Mouse (Mus musculus): ENCODE results near the gene Foxk2. TPM values are rescaled to one million over a fixed set of nuclear protein-coding genes. Genes with fewer than 3 reads are reported as not detected.
A peak's percentile ranks its signal among the peaks of the same experiment; 100 is the strongest.
"Not testable (repeated sequence)": the region's sequence is repeated elsewhere in the genome, so short reads cannot be mapped to it uniquely, and the experiment has no call there.

Gene Foxk2
- total RNA-seq, 2 experiments from 2014 or later: 16.5 to 17.2 TPM

DNA sequence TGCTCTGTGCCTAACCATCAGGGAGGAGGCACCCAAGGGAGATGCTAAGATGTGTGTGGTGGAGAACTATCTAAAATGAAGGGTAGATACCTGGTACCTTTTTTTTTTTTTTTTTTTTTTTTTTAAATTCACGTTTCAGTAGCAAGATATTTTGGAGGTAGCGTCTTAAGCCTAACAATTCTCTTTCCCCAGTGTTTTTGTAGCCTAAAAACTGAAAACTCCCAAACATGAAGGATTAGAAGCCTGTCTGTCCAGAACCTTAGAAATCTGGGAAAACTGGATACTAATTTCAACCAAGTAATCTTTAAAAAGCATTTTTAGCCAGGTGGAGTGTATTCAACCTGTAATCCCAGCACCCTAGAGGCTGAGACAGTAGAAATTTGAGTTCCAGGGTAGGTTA lies 1.3 kb downstream of the Foxk2 start:
- intact Hi-C loops (cut with DNase I): no loop called here
- no peak for DNase-seq

DNA sequence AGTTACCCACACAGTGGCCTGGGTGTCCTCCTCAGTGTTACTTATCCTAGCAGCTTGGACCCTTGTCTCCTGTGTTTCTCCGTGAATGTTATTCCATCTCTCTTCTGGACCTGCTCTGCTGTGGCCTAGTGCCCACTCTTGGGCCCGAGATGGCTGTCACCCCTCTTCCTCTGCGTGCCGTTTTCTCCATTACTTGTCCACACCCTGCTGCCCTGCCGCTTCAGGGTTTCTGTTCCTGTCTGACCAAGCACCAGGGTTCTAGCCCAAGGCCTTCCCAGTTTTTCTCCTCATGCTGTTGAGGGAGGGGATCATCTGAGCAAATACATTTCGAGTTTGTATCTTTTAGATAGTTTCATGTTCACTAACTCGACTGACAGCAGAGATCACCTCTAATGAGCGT lies 17.7 kb downstream of the Foxk2 start:
- DNase-seq: no peak
- intact Hi-C loops (cut with DNase I): loop anchor here (5.0 kb wide), 1 partner anchor 445 kb away; no protein-coding TSS in a partner anchor

DNA sequence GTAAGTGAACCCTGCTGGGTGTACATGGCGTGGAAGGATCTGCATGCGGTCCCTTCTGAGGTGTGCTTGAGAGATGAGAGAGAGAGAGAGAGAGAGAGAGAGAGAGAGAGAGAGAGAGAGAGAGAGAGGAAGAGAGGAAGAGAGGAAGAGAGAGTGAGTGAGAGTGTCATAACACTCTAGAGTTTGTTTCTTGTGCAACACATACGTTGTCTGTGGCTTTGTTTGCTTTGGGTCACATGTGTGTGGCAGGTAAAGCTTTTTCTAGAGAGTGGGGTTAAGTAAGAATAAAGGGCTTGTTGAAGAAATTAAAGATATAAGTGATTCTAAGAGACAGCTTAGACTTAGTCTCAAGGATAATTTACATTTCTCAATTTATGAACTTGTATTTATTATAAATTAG lies 18.2 kb downstream of the Foxk2 start:
- intact Hi-C loops (cut with DNase I): loop anchor here (5.0 kb wide), 1 partner anchor 444 kb away; no protein-coding TSS in a partner anchor
- DNase-seq: no peak

DNA sequence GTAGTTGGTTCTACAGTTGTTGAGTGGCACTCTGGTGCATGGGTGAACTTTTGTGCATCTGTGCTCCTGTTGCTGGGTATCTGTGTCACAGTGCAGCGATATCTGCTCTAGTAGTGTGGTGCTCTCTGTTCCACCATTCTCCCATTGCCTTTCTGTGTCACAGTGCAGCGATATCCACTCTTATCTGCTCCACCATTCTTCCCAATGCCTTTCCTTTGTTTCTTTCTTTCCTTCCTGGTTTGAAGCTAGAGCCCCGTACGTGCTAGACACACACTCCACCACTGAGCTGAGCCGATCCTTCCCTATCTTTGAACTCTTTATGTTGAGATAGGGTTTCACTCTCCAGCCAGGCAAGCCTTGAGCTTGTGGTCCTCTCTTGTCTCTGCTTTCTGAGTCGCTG lies 23.1 kb downstream of the Foxk2 start:
- intact Hi-C loops (cut with DNase I): no loop called here
- no peak for DNase-seq

DNA sequence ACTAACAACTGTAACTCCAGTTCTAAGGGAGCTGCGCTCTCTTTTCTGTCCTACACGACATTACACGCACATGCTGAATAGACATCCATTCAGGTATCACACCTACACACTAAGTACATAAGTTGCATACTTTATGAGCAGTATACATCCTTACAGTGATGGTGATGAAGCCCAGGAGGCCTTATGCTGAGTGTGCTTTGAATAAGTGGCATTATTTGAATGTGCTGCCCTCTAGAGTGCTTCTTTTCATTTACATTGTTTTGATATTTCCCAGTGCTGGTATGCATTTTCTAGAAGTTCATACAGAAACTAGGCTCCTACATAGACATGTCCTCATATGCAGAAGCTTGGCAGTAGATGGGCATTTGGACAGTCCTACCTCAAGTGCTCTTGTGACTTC lies 30.1 kb downstream of the Foxk2 start:
- intact Hi-C loops (cut with DNase I): no loop called here
- no peak for DNase-seq

DNA sequence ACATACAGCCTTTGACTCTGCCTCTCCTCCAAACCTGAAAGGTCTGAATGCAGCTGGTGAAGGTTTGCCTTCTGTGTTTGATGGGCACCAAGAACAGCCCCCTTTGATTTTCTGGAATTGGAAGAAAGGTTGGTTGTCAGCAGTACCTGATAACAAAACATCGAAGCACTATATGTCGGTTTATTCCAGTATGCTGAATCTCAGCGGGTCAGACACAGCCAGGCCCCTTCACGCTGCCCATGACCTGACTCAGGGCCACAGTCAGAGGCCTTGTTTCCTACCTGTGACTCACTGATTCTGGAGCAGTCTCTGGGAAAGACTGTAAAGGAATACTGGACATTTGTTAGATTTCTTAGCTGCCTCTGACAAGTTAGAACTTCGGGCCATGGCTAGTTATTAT lies 35.0 kb downstream of the Foxk2 start:
- intact Hi-C loops (cut with DNase I): no loop called here

DNA sequence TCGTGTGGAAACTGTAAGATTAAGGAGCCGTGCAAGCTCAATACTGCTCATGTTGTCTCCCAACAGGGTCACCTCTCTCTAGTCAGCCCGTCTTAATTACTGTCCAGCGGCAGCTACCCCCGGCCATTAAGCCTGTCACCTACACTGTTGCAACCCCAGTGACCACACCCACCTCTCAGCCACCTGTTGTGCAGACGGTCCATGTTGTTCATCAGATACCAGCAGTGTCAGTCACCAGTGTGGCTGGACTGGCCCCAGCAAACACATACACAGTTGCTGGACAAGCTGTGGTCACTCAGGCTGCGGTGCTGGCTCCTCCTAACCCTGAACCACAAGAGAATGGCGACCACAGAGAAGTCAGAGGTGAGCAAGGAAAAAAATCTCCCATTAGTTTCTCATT lies 38.7 kb downstream of the Foxk2 start:
- intact Hi-C loops (cut with DNase I): no loop called here

More for the DNA sequence above, 35.0 kb downstream of the Foxk2 start:
- no peak for DNase-seq

DNA sequence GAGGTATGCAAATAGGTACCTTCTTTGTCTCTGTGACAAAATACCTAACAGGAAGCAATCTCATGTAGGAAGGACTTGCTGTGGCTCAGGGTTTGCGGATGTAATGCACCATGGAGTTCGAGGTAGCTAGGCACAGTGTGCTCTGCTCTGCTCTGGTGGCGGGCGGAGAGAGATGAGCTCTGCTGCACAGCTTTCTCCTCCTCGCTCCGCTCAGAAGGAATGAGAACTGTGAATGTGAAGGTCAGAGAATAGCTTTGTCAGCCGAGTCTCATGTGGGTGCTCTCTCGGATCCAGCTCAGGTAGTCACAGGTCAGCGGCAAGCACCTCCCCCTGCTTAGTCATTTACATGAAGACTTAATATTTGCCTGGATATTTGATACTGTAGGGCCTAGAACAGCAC lies 40.5 kb downstream of the Foxk2 start:
- intact Hi-C loops (cut with DNase I): no loop called here
- DNase-seq: no peak

More for the DNA sequence above, 38.7 kb downstream of the Foxk2 start:
- DNase-seq: no peak

DNA sequence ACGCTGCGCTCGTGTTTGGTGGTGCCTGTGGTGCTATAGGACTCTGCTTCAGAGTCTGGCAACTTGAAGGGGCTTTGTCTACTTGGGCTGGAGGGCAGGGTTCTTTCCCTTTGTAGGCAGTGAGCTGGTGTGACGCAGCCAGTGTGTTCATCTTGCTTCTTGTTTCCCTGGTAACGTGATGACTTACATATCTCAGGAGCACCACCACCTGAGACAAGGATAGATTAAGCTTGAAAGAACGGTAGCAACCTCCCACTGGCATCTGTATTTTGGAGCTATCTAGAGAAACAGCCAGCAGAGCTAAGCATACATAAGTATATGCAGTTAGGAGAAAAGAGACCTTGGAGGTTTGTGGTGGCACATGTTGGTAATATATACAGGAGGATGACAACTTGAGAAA lies 45.6 kb downstream of the Foxk2 start:
- no peak for DNase-seq
- intact Hi-C loops (cut with DNase I): no loop called here

DNA sequence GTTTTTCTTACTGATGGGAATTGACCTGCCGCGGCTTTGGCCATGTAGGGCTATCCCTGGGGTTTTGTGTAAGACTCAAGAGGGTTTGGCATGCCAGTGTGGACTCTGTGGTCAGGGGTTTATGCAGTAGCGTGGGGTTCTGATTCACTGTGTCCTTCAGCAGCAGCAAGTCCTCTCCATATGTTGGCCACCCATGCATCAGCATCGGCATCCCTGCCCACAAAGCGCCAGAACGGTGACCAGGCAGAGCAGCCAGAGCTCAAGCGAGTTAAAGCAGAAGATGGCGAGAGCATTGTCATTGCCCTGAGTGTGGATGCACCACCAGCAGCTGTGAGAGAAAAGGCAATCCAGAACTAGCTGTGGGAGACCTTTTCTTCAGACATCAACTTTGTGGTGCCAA lies 46.8 kb downstream of the Foxk2 start:
- intact Hi-C loops (cut with DNase I): no loop called here

DNA sequence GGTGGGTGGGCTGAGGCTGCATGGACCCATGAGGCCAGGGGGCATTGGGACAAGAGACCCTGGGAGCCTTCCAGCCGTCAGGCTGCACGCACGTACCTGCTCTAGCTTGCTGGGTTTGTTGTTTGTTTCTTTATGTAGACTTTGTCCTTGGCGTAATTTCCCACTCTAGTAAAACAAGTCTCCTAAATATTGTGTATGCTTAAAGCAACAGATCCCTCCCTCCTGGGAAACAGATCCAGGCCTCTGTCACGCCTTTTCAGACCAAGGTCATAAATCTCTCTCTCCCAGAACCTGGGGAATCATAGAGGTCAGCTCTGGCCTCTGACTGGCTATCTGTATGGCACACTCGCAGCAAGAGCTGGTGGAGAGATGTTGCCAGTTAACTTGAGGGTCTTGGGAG lies 47.9 kb downstream of the Foxk2 start:
- DNase-seq: not testable (repeated sequence)
- intact Hi-C loops (cut with DNase I): loop anchor here (2.0 kb wide), 1 partner anchor 17 kb away; no protein-coding TSS in a partner anchor

More for the DNA sequence above, 46.8 kb downstream of the Foxk2 start:
- DNase-seq: no peak

DNA sequence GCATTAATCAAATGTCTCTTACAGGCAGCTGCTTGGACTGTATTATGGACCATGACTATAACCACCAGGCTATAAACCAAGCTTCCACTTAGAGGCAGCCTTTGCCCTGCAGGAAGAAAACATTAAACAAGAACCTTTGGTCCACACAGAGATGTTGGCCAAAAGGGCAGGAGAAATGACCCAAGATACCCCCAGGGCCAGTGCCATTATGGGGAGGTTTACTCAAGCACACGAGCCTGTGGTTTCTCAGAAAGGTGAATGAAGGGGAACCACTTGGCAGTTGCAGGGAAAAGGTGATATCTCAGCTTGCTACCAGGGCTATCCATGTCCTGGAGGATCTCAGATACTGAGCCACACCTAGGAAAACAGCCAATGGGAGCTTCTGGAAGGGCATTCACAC lies 66.2 kb downstream of the Foxk2 start:
- DNase-seq: no peak
- intact Hi-C loops (cut with DNase I): no loop called here

DNA sequence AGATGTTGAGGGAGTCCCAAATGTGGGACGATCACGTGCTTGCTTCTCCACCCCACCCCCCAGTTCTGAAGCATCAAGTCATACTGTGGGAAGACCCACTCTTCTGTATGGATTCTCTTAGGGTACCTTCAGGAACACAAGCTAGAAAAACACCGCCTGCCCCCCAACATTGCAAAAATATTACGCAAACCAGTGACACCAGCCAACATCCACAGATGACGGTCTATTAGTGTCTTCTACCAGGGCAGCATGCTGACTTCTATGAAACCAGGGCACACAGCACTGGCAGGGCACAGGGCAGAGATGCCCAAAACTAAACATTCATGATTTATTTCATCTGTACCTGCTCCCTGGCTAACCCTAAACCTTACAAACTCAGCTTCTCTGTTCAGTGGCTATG lies 66.9 kb downstream of the Foxk2 start:
- intact Hi-C loops (cut with DNase I): no loop called here
- no peak for DNase-seq

DNA sequence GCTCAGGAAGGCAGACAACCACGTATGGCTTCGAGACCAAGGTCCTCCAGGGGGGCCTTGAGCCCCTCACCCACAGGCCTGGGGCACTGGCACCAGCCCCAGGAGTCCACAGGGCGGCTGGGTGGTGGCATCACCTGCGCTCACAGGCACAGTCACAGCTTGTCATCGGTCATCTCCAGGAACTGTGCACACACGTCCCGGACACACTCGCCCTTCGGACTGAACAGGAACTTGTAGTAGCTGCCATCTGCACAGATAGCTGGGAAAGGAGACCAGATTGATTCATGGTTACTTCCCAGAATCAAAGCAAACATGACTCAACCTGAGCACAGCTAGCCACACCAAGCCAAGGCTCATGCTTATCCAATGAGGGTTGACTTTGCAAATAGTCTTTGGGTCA lies 68.4 kb downstream of the Foxk2 start:
- no peak for DNase-seq
- intact Hi-C loops (cut with DNase I): no loop called here

DNA sequence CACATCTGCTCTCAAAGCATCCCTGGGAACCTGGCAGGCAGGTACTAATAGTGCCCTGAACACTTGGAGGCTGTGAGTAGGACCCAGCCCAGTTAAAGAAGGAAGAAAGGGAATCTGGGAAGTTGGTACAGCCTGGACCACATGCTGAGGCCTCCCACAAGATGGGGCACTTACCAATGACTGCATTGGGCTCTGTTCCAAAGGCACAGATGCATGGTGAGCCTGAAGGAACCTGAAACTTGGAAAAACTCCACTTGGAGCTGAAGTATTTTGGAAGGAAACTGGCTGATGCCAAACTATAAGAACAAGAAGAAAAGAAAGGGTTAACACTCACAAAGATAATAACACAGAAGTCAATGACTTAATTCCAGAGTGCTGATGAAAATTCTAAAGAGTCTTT lies 68.8 kb downstream of the Foxk2 start:
- intact Hi-C loops (cut with DNase I): no loop called here
- DNase-seq: no peak

DNA sequence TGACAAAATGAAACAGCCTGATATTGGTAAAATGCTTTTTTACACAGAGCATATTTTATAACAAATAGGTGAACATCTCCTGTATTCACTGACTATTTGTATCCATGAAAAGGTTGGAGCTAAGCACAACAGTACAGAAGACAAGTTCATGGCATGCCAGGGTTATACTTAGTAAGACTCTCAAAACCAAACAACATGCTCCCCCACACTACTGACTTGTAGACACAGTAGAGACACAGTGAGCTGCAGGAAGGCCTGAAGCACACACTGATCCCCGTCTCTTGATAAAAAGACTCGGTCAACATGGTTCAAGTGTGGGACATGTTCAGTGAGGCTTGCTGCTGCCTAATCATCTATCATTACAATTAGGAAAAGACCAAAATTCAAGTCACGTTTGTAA lies 71.9 kb downstream of the Foxk2 start:
- DNase-seq: no peak
- intact Hi-C loops (cut with DNase I): no loop called here

DNA sequence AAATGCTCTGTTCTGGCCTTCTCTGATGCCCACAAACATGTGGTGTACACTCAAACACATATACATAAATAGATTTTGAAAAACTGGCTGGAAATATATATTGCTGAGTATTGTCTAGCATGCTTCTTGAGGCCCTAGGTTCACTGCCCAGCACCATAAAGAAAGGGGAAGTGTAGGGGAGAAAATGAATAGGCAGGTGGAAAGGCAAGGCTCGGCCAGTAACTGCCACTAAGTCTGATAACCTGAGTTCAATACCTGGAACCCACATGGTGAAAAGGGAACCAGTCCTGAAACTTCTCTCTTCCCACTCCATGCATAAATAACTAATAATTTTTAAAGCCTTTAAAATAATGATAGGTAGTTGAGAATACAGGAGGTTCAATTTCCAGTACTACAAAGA lies 79.9 kb downstream of the Foxk2 start:
- DNase-seq: no peak
- intact Hi-C loops (cut with DNase I): no loop called here

DNA sequence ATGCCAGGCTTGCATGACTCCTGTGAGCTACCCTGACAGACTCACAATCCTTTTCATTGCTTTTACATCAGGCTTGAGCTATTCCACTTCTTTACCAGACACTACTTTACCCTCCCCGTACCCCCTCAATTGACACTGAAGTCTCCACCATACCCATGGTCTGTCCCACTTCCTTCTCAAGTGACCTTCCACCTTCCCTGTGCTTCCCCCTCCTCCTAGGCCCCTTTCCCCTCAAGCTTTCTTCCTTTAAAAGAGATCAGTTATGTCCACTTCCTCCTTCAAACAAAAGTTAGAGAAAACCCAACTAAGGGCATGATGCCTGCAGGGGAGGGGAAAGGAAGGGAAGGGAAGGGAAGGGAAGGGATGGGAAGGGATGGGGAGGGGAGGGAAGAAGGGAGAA lies 80.5 kb downstream of the Foxk2 start:
- DNase-seq: no peak
- intact Hi-C loops (cut with DNase I): no loop called here

DNA sequence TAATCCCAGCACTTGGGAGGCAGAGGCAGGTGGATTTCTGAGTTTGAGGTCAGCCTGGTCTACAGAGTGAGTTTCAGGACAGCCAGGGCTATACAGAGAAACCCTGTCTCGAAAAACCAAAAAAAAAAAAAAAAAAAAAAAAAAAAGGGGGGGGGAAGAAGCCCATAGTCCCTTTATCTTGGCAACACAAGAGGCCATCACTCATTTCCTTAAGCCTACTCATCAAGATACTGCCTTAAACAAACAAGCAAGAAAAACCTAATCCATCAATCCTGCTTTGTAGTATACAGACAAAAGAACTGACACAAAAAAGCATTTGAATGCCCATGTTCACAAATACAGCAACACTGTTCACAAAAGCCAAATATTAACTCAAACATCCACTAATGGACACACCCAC lies 82.6 kb downstream of the Foxk2 start:
- DNase-seq; intact Hi-C loops (cut with DNase I): not testable (repeated sequence)

DNA sequence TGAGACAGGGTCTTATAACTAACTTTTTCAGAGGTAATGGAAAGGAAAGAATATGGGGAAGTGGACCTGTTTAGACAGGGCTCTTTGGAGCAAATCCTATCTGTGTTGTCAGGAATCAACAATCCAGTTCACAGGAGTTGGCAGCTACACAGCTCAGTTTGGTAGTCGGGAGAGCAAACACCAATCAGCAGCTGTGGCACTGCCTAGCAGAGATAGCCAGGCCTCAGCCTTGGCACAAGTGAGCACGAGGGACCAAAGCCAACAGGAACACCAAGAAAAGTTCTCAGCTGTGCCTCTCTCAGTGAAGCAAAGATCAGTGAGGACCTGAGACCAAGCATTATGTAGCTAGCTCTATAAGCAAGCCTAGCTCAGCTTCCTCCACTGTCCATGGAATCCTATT lies 87.2 kb downstream of the Foxk2 start:
- intact Hi-C loops (cut with DNase I): no loop called here

DNA sequence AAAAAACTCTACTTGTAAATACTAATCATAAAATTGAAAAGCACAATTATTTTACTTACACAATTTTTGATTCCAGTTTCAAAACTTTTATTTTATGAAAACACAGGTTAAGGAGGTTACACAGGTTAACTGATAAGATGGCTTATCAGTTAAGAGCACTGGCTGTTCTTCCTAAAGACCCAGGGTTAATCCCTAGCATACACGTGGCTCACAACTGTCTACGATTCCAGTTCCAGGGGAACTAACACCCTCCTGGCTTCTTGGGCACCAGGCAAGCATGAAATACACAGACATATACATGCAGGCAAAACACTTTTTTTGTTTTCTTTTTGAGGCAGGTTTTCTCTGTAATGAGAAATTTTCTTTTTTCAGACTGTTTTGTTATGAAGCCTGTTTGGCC lies 88.4 kb downstream of the Foxk2 start:
- DNase-seq: no peak
- intact Hi-C loops (cut with DNase I): no loop called here

More for the DNA sequence above, 87.2 kb downstream of the Foxk2 start:
- DNase-seq: peak; percentile 33 to 35

DNA sequence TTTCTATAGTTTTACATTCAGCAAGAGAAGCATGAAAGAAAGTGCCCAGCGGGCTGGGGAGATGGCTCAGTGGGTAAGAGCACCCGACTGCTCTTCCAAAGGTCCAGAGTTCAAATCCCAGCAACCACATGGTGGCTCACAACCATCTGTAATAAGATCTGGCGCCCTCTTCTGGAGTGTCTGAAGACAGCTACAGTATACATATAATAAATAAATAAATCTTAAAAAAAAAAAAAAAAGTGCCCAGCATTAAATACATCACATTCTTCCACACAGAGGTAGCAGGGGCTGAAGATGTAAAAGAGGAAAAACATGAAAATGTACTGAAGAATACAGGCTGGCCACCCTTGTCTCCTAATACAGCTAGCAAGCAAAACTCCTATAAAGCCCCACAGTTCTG lies 88.9 kb downstream of the Foxk2 start:
- intact Hi-C loops (cut with DNase I); DNase-seq: not testable (repeated sequence)
